In the genomic region with DNA sequence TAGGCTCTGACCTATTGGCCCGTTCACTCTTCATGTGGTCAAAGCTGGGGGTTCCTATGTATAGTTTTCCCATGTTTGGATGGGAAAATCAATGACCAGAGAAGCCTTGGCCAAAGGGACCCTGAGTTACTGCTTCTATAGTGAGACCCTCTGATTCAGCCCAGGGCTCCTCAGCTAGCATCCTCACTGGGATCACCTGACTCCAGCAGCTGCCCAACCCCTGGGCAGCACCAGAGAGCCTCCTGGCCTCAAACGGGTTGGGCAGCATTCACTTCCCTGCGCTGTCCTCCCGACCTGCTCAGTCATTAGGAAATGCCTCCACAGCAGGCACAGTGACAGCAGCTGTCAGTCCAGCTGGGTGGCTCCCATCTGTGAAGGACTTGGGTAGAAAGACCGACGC, we compare ENCODE assay signal across 31 mouse cellular contexts. TPM values are rescaled to one million over a fixed set of nuclear protein-coding genes. Genes with fewer than 3 reads are reported as not detected.
"Had no signal": no experiment of that assay in that cellular context is flagged by ENCODE, and none has a peak within 500 bp of the region (broad histone marks: within the 10 kb centered on the region; RNA-seq: fewer than 3 reads in every experiment).

A gene (plus strand): TSS at position 301 of the 400 bp plus-strand sequence.

- H3K27me3 ChIP-seq: heart, embryonic 15.5 days; hindbrain, embryonic 13.5 days; hindbrain, embryonic 15.5 days; kidney, embryonic 15.5 days had no signal

- H3K9me3 ChIP-seq: heart, embryonic 13.5 days; heart, embryonic 15.5 days; hindbrain, embryonic 13.5 days; hindbrain, embryonic 15.5 days; kidney, embryonic 15.5 days had no signal

- H3K4me3 ChIP-seq: heart, adult 2 months; heart, embryonic 13.5 days; heart, embryonic 15.5 days; hindbrain, embryonic 13.5 days; hindbrain, embryonic 15.5 days; kidney, embryonic 15.5 days; layer of hippocampus, adult 2 months; left cerebral cortex, adult 2 months had no signal

- ATAC-seq: forebrain, postnatal 0 days; hindbrain, postnatal 0 days had no signal

- H3K36me3 ChIP-seq: heart, embryonic 13.5 days; heart, embryonic 15.5 days; hindbrain, embryonic 13.5 days; hindbrain, embryonic 15.5 days; kidney, embryonic 15.5 days had no signal

- DNase-seq: forebrain, postnatal 0 days; gastrocnemius, postnatal 14 days; gastrocnemius, postnatal 36 days; heart, adult 2 months; heart, postnatal 14 days; heart, postnatal 36 days; kidney, adult 11 months; kidney, adult 2 months; kidney, adult 9 months; kidney, postnatal 14 days; kidney, postnatal 4 days; liver had no signal

- H3K4me1 ChIP-seq: hindbrain, embryonic 13.5 days; hindbrain, embryonic 15.5 days had no signal

- H3K4me2 ChIP-seq: heart, embryonic 11.5 days; heart, embryonic 13.5 days; heart, embryonic 15.5 days; hindbrain, embryonic 13.5 days; hindbrain, embryonic 15.5 days; kidney, embryonic 15.5 days; liver, embryonic 11.5 days had no signal

- H3K27ac ChIP-seq: heart, adult 2 months; heart, embryonic 13.5 days; heart, embryonic 15.5 days; hindbrain, embryonic 13.5 days; hindbrain, embryonic 15.5 days; hindbrain, postnatal 0 days; kidney, embryonic 15.5 days; kidney, postnatal 0 days; layer of hippocampus, adult 2 months; left cerebral cortex, adult 2 months had no signal

- H3K9ac ChIP-seq: forebrain, postnatal 0 days; heart, embryonic 15.5 days; hindbrain, embryonic 13.5 days; hindbrain, embryonic 15.5 days; kidney, embryonic 15.5 days had no signal

RNA-seq across cellular contexts. Expression of the gene that starts here (rescaled TPM):
- total RNA-seq: gastrocnemius, adult 18-20 months; gastrocnemius, postnatal 14 days; gastrocnemius, postnatal 36 days; heart, postnatal 36 days; hematopoietic stem cell, adult 5-6 weeks; layer of hippocampus, adult 2 months; layer of hippocampus, postnatal 10 days; layer of hippocampus, postnatal 25 days; left cerebral cortex, adult 2 months; left cerebral cortex, postnatal 14 days; left cerebral cortex, postnatal 36 days had no signal
- polyA plus RNA-seq: forebrain, postnatal 0 days; hindbrain, embryonic 11.5 days; hindbrain, embryonic 15.5 days; hindbrain, postnatal 0 days; limb, embryonic 11.5 days had no signal
